Mouse (Mus musculus): ENCODE data around the gene Glyatl3.

DNA sequence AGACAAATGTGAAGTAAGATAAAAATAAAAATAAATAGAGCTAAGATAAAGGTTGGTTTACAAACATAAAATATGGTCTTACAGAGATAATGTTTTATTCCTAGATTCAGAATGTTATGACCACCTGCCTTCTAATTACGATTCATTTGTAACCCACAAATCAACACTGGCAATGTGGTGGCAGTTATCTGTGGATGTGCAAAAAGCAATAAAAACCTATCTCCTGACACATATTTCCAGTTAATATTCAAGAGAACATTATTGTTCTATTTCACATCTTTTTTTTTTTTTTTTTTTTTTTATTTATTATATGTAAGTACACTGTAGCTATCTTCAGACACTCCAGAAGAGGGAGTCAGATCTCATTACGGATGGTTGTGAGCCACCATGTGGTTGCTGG lies 1.3 kb upstream of the Glyatl3 start:
- no peak for TF ChIP-seq GATA1 (IDR thresholded peaks at IDR 0.05; ENCODE audit: low read length)
- no peak for TF ChIP-seq TAL1 (IDR thresholded peaks at IDR 0.05; ENCODE audit: low read length)

All from erythroblast, embryonic 14.5 days (primary cell).